Mouse (Mus musculus): Measurements from ENCODE around the gene Dmwd. TPM values are rescaled to one million over a fixed set of nuclear protein-coding genes. Genes with fewer than 3 reads are reported as not detected.
A peak's percentile ranks its signal among the peaks of the same experiment; 100 is the strongest.

Gene Dmwd
- polyA plus RNA-seq, 1 experiment from 2014 or later, result 21.6 TPM

DNA sequence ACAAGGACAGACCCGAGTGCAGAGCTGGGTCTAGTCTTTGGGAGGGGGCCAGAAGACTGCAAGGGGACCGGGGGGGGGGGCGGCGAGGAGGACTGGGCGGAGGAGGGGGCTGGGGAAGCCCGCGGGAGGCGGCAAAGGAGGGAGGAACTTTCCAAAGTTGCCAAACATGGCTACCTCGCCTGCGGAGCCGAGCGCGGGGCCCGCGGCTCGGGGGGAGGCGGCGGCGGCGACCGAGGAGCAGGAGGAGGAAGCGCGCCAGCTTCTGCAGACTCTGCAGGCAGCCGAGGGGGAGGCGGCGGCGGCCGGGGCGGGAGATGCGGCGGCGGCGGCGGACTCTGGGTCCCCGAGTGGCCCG, 18.4 kb downstream of the Dmwd start, which contains the start of gene Six5:
Gene Six5, plus strand, starts transcription at position 124 of the 355 bp plus-strand sequence.
- Histone ChIP-seq H3K9me3 (no peaks in the 10 kb centered on the region), H3K27ac (peak within 1 kb of the TSS; percentile 98), H3K4me3 (replicated peaks) (peak within 1 kb of the TSS; percentile 85), H3K9ac (replicated peaks) (peak within 1 kb of the TSS; percentile 94), H3K36me3 (peaks cover 33% of the 10 kb centered on the region), H3K4me2 (peak within 1 kb of the TSS; percentile 92), H3K27me3 (peaks cover 18% of the 10 kb centered on the region), H3K4me1 (replicated peaks) (peaks cover 46% of the 10 kb centered on the region)
- ATAC-seq (ENCODE audit: insufficient number of reproducible peaks, insufficient read depth, low FRiP score, low TSS enrichment, low read depth), result no peak
- WGBS, result 3% methylated on average over 27 of the region's 36 CpGs

DNA sequence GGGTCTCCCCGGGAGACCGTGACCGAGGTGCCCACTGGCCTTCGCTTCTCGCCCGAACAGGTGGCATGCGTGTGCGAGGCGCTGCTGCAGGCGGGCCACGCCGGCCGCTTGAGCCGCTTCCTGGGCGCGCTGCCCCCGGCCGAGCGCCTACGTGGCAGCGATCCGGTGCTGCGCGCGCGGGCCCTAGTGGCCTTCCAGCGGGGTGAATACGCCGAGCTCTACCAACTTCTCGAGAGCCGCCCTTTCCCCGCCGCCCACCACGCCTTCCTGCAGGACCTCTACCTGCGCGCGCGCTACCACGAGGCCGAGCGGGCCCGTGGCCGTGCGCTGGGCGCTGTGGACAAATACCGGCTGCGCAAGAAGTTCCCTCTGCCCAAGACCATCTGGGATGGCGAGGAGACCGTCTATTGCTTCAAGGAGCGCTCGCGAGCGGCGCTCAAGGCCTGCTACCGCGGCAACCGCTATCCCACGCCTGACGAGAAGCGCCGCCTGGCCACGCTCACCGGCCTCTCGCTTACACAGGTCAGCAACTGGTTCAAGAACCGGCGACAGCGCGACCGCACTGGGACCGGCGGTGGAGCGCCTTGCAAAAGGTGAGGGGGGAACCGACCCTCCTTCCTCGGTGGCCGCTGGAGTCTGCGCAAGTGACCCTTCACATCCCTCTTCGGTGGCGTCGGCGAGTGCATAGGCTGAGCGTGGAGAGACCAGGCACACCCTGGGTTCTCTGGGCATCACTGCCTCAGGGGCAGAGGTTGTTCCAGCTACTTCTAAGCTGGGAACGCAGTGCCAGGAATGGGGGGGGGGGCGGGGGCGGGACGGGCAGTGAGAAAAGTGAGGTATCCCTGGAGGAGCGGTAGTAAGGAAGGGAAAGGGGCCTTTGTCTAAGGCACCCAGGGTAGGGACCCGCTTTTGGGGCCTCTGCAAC, 19.1 kb downstream of the Dmwd start:
- Histone ChIP-seq H3K9me3 (no peaks in the 10 kb centered on the region), H3K9ac (replicated peaks) (peak overlapping the region; percentile 94), H3K4me2 (peak overlapping the region; percentile 92), H3K4me3 (replicated peaks) (peak overlapping the region; percentile 85), H3K27ac (peak overlapping the region; percentile 98), H3K36me3 (peaks cover 26% of the 10 kb centered on the region), H3K27me3 (peaks cover 18% of the 10 kb centered on the region), H3K4me1 (replicated peaks) (peaks cover 46% of the 10 kb centered on the region)
- under 1% methylated on average over 77 of the region's 87 CpGs for WGBS
- no peak for ATAC-seq (ENCODE audit: insufficient number of reproducible peaks, insufficient read depth, low FRiP score, low TSS enrichment, low read depth)

- peak overlapping the region; percentile 98 for H3K27ac ChIP-seq
- peak overlapping the region; percentile 92 for H3K4me2 ChIP-seq
- no peaks in the 10 kb centered on the region for H3K9me3 ChIP-seq
- peak overlapping the region; percentile 85 for H3K4me3 ChIP-seq (replicated peaks)
- peak; percentile 18 for ATAC-seq (ENCODE audit: insufficient number of reproducible peaks, insufficient read depth, low FRiP score, low TSS enrichment, low read depth)
- H3K27me3 ChIP-seq, result peaks cover 15% of the 10 kb centered on the region
- H3K36me3 ChIP-seq, result peaks cover 20% of the 10 kb centered on the region
- H3K9ac ChIP-seq (replicated peaks), result peak overlapping the region; percentile 94
- under 1% methylated on average over 19 of the region's 19 CpGs for WGBS
- H3K4me1 ChIP-seq (replicated peaks), result peaks cover 46% of the 10 kb centered on the region
These were observed 19.7 kb downstream of the Dmwd start for GRCm38 (mm10) chr7:19095751-19096110.

DNA sequence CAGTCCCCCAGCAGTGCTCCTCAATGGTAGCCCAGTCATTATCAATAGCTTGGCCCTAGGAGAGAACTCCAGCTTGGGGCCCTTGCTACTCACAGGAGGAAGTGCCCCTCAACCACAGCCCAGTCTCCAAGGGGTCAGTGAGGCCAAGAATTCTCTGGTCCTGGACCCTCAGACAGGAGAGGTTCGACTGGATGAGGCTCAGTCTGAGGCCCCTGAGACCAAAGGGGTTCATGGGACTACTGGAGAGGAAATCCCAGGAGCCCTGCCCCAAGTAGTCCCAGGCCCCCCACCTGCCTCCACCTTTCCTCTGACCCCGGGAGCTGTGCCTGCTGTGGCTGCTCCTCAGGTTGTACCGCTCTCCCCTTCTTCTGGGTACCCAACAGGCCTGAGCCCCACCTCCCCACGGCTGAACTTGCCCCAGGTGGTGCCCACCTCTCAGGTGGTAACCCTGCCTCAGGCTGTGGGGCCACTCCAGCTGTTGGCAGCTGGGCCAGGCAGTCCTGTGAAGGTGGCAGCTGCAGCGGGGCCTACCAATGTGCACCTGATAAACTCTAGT, 20.5 kb downstream of the Dmwd start:
- no peak for ATAC-seq (ENCODE audit: insufficient number of reproducible peaks, insufficient read depth, low FRiP score, low TSS enrichment, low read depth)
- Histone ChIP-seq H3K9me3 (no peaks in the 10 kb centered on the region), H3K4me1 (replicated peaks) (peaks cover 43% of the 10 kb centered on the region), H3K9ac (replicated peaks) (peak overlapping the region; percentile 94), H3K27me3 (peaks cover 7% of the 10 kb centered on the region; the same call in 1 of the 2 replicates), H3K4me3 (replicated peaks) (peak overlapping the region; percentile 85), H3K27ac (peak overlapping the region; percentile 98), H3K36me3 (peaks cover 15% of the 10 kb centered on the region), H3K4me2 (peak overlapping the region; percentile 92)
- 55% methylated on average over 5 of the region's 5 CpGs for WGBS

DNA sequence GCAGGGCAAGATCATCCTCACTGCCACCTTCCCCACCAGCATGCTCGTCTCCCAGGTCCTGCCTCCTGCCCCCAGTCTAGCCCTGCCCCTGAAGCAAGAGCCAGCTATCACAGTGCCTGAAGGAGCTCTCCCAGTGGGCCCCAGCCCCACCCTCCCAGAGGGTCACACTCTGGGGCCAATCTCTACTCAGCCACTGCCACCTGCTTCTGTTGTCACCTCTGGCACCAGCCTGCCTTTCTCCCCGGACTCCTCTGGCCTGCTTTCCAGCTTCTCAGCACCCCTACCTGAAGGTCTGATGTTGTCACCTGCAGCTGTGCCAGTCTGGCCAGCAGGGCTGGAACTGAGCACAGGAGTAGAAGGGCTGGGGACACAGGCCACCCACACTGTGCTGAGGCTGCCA, 21.2 kb downstream of the Dmwd start:
- WGBS, result 53% methylated on average over 2 of the region's 2 CpGs
- H3K9me3 ChIP-seq, result no peaks in the 10 kb centered on the region
- H3K4me2 ChIP-seq, result peak overlapping the region; percentile 92; the same call in 1 of the 2 replicates
- H3K36me3 ChIP-seq, result peaks cover 15% of the 10 kb centered on the region
- no peak overlapping the region for H3K27ac ChIP-seq
- peak overlapping the region; percentile 85; the same call in 1 of the 2 replicates for H3K4me3 ChIP-seq (replicated peaks)
- no peak for ATAC-seq (ENCODE audit: insufficient number of reproducible peaks, insufficient read depth, low FRiP score, low TSS enrichment, low read depth)
- peaks cover 36% of the 10 kb centered on the region for H3K4me1 ChIP-seq (replicated peaks)
- H3K27me3 ChIP-seq, result no peaks in the 10 kb centered on the region
- peak overlapping the region; percentile 94; the same call in 1 of the 2 replicates for H3K9ac ChIP-seq (replicated peaks)

DNA sequence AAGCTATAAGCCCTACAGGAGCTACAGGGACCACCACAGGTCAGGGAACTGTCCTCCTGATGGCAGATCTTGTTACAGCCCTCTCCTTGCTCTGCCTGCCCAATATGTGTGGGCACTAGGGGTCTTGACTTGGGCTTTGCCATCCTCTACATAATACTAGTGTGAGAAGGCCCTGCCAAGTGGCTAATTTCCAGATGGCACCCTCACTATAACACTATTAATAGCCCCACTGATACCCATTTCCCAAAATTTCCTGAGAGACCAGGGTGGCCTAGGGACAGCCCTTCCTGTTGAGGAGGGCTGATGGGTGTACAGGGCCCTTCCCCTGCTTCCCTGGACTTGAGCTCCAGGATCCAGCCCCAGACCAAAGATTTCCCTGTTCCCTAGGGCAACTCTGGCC, 21.8 kb downstream of the Dmwd start:
- H3K27ac ChIP-seq, result no peak overlapping the region
- H3K4me2 ChIP-seq, result 0 out of 2 replicates have a peak overlapping the region, but pooled peaks have one; percentile 92
- peaks cover 29% of the 10 kb centered on the region for H3K4me1 ChIP-seq (replicated peaks)
- H3K36me3 ChIP-seq, result peaks cover 15% of the 10 kb centered on the region
- H3K9ac ChIP-seq (replicated peaks), result no peak overlapping the region
- H3K4me3 ChIP-seq (replicated peaks), result no peak overlapping the region
- ATAC-seq (ENCODE audit: insufficient number of reproducible peaks, insufficient read depth, low FRiP score, low TSS enrichment, low read depth), result no peak
- H3K27me3 ChIP-seq, result no peaks in the 10 kb centered on the region
- H3K9me3 ChIP-seq, result no peaks in the 10 kb centered on the region

GRCm38 (mm10) chr7:19098811-19099210, 22.8 kb downstream of the Dmwd start:
- 66% methylated on average over 7 of the region's 7 CpGs for WGBS
- Histone ChIP-seq H3K4me1 (replicated peaks) (peaks cover 23% of the 10 kb centered on the region), H3K27me3 (no peaks in the 10 kb centered on the region), H3K9ac (replicated peaks) (no peak overlapping the region), H3K4me3 (replicated peaks) (no peak overlapping the region), H3K9me3 (no peaks in the 10 kb centered on the region), H3K36me3 (peaks cover 15% of the 10 kb centered on the region), H3K27ac (no peak overlapping the region), H3K4me2 (no peak overlapping the region)
- ATAC-seq (ENCODE audit: insufficient number of reproducible peaks, insufficient read depth, low FRiP score, low TSS enrichment, low read depth), result no peak

DNA sequence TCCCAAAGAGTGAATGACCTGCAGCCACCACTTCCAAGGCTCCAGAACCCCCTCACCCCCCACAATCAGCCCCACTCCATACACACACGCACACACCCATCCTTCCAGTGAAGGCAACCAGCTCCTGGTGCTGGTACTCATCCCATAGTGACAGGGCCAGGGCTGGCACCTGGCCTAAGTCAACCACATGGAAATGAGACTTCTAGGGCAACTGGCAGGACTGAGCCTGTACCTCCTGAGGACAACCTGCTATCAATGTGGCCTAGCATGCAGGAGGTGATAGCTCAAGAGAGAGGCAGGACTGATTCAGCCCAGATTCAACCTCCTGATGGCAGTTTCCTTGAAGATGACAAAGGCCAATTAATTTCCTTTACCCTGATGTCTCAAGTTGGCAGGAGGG, 24.3 kb downstream of the Dmwd start:
- peaks cover 15% of the 10 kb centered on the region for H3K36me3 ChIP-seq
- H3K27ac ChIP-seq, result no peak overlapping the region
- H3K4me3 ChIP-seq (replicated peaks), result no peak overlapping the region
- H3K9me3 ChIP-seq, result no peaks in the 10 kb centered on the region
- 92% methylated on average over 1 of the region's 1 CpGs for WGBS
- H3K4me1 ChIP-seq (replicated peaks), result peaks cover 23% of the 10 kb centered on the region
- ATAC-seq (ENCODE audit: insufficient number of reproducible peaks, insufficient read depth, low FRiP score, low TSS enrichment, low read depth), result no peak
- H3K9ac ChIP-seq (replicated peaks), result no peak overlapping the region
- H3K27me3 ChIP-seq, result no peaks in the 10 kb centered on the region
- H3K4me2 ChIP-seq, result no peak overlapping the region

DNA sequence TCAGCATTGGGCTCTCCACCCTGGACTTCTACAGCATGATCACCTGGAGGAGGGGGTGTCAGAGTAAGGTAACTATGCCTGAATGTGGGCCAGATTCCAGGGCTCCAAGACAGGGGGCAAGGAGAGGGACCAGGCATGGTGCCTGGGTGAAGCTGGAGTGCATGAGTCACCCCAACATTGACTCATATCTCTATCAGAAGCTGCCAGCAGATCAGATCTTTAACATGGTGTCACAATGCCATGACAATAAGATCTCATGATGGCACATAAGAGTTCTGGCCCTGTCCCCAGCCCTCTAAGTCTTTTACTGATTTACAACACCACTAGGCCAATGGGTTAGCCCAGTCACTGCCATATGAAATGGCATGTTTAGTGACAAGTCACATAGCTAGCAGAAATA, 27.7 kb downstream of the Dmwd start:
- Histone ChIP-seq H3K27me3 (no peaks in the 10 kb centered on the region), H3K36me3 (no peaks in the 10 kb centered on the region), H3K9ac (replicated peaks) (no peak overlapping the region), H3K4me3 (replicated peaks) (no peak overlapping the region), H3K27ac (no peak overlapping the region), H3K4me2 (no peak overlapping the region), H3K4me1 (replicated peaks) (no peaks in the 10 kb centered on the region), H3K9me3 (no peaks in the 10 kb centered on the region)
- ATAC-seq (ENCODE audit: insufficient number of reproducible peaks, insufficient read depth, low FRiP score, low TSS enrichment, low read depth), result no peak

GRCm38 (mm10) chr7:19104486-19104885, 28.5 kb downstream of the Dmwd start:
- 80% methylated on average over 2 of the region's 2 CpGs for WGBS
- Histone ChIP-seq H3K9ac (replicated peaks) (no peak overlapping the region; the same call in 1 of the 2 replicates), H3K27me3 (no peaks in the 10 kb centered on the region)

DNA sequence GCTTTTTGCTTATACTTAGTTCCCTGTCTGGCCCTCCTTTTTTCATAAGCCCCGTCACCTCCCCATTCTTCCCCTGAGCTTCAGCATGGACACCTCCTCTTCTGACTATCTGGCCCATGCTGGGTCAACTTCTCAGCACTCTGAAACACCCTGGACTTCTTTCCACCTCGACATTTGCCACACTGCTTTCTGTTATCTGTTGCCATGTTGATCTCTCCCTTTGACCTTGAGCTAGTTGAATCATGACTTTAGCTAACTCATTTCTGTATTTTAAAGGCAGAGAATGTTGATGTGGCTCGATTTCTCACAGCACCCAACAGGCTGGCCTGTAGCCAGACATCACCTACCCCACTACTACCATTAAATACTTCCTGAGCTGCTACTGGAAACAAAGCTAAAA, 31.4 kb downstream of the Dmwd start:
- H3K9ac ChIP-seq (replicated peaks), result no peak overlapping the region
- H3K4me1 ChIP-seq (replicated peaks), result no peaks in the 10 kb centered on the region
- 67% methylated on average over 3 of the region's 3 CpGs for WGBS
- no peaks in the 10 kb centered on the region for H3K27me3 ChIP-seq
- no peaks in the 10 kb centered on the region for H3K9me3 ChIP-seq
- no peaks in the 10 kb centered on the region for H3K36me3 ChIP-seq
- H3K27ac ChIP-seq, result no peak overlapping the region; the same call in 1 of the 2 replicates
- H3K4me3 ChIP-seq (replicated peaks), result no peak overlapping the region
- no peak for ATAC-seq (ENCODE audit: insufficient number of reproducible peaks, insufficient read depth, low FRiP score, low TSS enrichment, low read depth)
- no peak overlapping the region for H3K4me2 ChIP-seq

More at GRCm38 (mm10) chr7:19104486-19104885, 28.5 kb downstream of the Dmwd start:
- Histone ChIP-seq H3K36me3 (no peaks in the 10 kb centered on the region), H3K27ac (no peak overlapping the region), H3K9me3 (no peaks in the 10 kb centered on the region), H3K4me2 (no peak overlapping the region), H3K4me3 (replicated peaks) (no peak overlapping the region), H3K4me1 (replicated peaks) (no peaks in the 10 kb centered on the region)
- no peak for ATAC-seq (ENCODE audit: insufficient number of reproducible peaks, insufficient read depth, low FRiP score, low TSS enrichment, low read depth)
